Mouse (Mus musculus) cortical plate, adult 2 months (tissue): ENCODE data around the gene Cacna2d2.

ENCODE experiments used
- CTCF ChIP-seq: fragments of 200-500 bp; IDR thresholded peaks from 2 replicates; pipeline ENCODE4 v1.5.1; 2011; ENCODE audit warnings: mild to moderate bottlenecking, control low read depth, low read length; ENCODE audit not compliant: insufficient read depth; ENCODE audit errors: extremely low read depth
- POLR2A ChIP-seq: fragments of 200-500 bp; IDR thresholded peaks from 2 replicates; pipeline ENCODE4 v1.6.1; 2011; ENCODE audit warnings: mild to moderate bottlenecking, low read length, control low read depth; ENCODE audit not compliant: insufficient read depth; ENCODE audit errors: extremely low read depth

DNA sequence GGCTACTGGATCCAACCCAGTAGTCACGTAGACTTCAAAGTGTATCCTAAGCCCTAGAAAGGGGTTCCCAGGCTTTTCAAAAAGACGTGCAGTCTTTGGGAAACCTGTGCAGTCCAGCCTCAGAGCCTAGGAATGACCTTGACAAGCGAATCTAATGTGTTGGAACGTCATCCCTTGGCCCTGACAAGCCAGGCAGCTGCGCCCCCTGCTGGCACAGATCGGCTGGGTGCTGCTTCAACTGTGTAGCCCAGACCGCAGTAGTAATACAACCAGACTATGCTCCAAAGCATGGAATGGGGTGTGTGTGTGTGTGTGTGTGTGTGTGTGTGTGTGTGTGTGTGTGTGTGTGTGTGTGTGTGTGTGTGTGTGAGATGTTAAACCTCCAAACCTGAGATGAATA lies 64.1 kb downstream of the Cacna2d2 start:
- TF ChIP-seq CTCF (peak; percentile 82), POLR2A (no peak)
